Comparison of ENCODE assay signal across 9 mouse cellular contexts in genomic region chr19:61199316-61199715, GRCm38 (mm10). TPM values are rescaled to one million over a fixed set of nuclear protein-coding genes. Genes with fewer than 3 reads are reported as not detected.
DNase-seq lines count a peak whose midpoint lies in the region; ATAC-seq and TF ChIP-seq lines count a peak whose summit lies in the region.
"Had no signal": no experiment of that assay in that cellular context is flagged by ENCODE, and none has a peak within 500 bp of the region (broad histone marks: within the 10 kb centered on the region; RNA-seq: fewer than 3 reads in every experiment).

No protein-coding gene starts in this region.

- no peaks in the 10 kb centered on the region for H3K36me3 ChIP-seq in forebrain, embryonic 11.5 days (ENCODE audit: control insufficient read depth, insufficient read depth, low read length)
- no peaks in the 10 kb centered on the region for H3K36me3 ChIP-seq in forebrain, embryonic 12.5 days (replicated peaks)
- H3K36me3 ChIP-seq in heart, adult 2 months (ENCODE audit: control insufficient read depth, insufficient read depth, low read length): no peaks in the 10 kb centered on the region
- H3K36me3 ChIP-seq in midbrain, postnatal 0 days (ENCODE audit: insufficient read depth, low read length): no peaks in the 10 kb centered on the region
- H3K36me3 ChIP-seq: neural tube, embryonic 12.5 days had no signal

- H3K27ac ChIP-seq in forebrain, embryonic 11.5 days (ENCODE audit: low read depth, low read length): no peak overlapping the region
- no peak overlapping the region for H3K27ac ChIP-seq in forebrain, embryonic 12.5 days
- no peak overlapping the region for H3K27ac ChIP-seq in heart, adult 2 months
- no peak overlapping the region for H3K27ac ChIP-seq in midbrain, postnatal 0 days (ENCODE audit: low read depth, low read length)
- H3K27ac ChIP-seq: neural tube, embryonic 12.5 days had no signal

- no peak overlapping the region for H3K4me3 ChIP-seq in forebrain, embryonic 11.5 days (ENCODE audit: low read depth, low read length)
- H3K4me3 ChIP-seq in forebrain, embryonic 12.5 days (replicated peaks): no peak overlapping the region
- H3K4me3 ChIP-seq in heart, adult 2 months: no peak overlapping the region
- H3K4me3 ChIP-seq in midbrain, postnatal 0 days (ENCODE audit: low read depth, low read length): no peak overlapping the region
- H3K4me3 ChIP-seq: neural tube, embryonic 12.5 days had no signal

- 14% methylated on average over 13 of the region's 13 CpGs for WGBS in forebrain, embryonic 11.5 days
- WGBS in forebrain, embryonic 12.5 days: 15% methylated on average over 13 of the region's 13 CpGs
- WGBS in heart, adult 2 months: 13% methylated on average over 13 of the region's 13 CpGs
- WGBS in midbrain, postnatal 0 days: 16% methylated on average over 13 of the region's 13 CpGs

- H3K9ac ChIP-seq in forebrain, embryonic 11.5 days (ENCODE audit: low read length): no peak overlapping the region
- H3K9ac ChIP-seq in forebrain, embryonic 12.5 days: no peak overlapping the region
- H3K9ac ChIP-seq in heart, adult 2 months (ENCODE audit: low read depth, low read length): no peak overlapping the region
- no peak overlapping the region for H3K9ac ChIP-seq in midbrain, postnatal 0 days (replicated peaks; ENCODE audit: low read length, poor library complexity, severe bottlenecking)
- H3K9ac ChIP-seq: neural tube, embryonic 12.5 days had no signal

- no peaks in the 10 kb centered on the region for H3K9me3 ChIP-seq in forebrain, embryonic 11.5 days (ENCODE audit: control insufficient read depth, low read length)
- H3K9me3 ChIP-seq in forebrain, embryonic 12.5 days: no peaks in the 10 kb centered on the region
- H3K9me3 ChIP-seq in midbrain, postnatal 0 days (ENCODE audit: low read length): no peaks in the 10 kb centered on the region
- H3K9me3 ChIP-seq: neural tube, embryonic 12.5 days had no signal

- peak; percentile 91 for DNase-seq in forebrain, embryonic 11.5 days (ENCODE audit: low spot score)
- DNase-seq in Muller cell, postnatal 12 days (ENCODE audit: inconsistent ontology term): peak; percentile 96
- peak; percentile 93 to 94 for DNase-seq in cerebellum, postnatal 10 days
- peak; percentile 88 for DNase-seq in heart, adult 2 months
- DNase-seq in layer of hippocampus, postnatal 25 days (ENCODE audit: extremely low spot score in 1 of 2, low spot score in 1 of 2): peak; percentile 71 to 92
- peak; percentile 90 for DNase-seq in midbrain, postnatal 0 days (ENCODE audit: low spot score)
- DNase-seq in testis, postnatal 10 days (ENCODE audit: low spot score): peak; percentile 94

- no peak for ATAC-seq in forebrain, embryonic 11.5 days (replicated peaks; ENCODE audit: low FRiP score)
- ATAC-seq in forebrain, embryonic 12.5 days (ENCODE audit: low FRiP score): no peak
- ATAC-seq in midbrain, postnatal 0 days (ENCODE audit: low FRiP score): no peak

- TF ChIP-seq CTCF in heart, adult 2 months (IDR thresholded peaks at IDR 0.05): no peak
- no peak for TF ChIP-seq CTCF in midbrain, postnatal 0 days (IDR thresholded peaks at IDR 0.05)

- no peak for TF ChIP-seq EP300 in heart, adult 2 months (IDR thresholded peaks at IDR 0.05; ENCODE audit: insufficient read depth, low read depth, low read length)

- H3K4me2 ChIP-seq in forebrain, embryonic 11.5 days (ENCODE audit: low read depth, low read length, severe bottlenecking): no peak overlapping the region
- H3K4me2 ChIP-seq in forebrain, embryonic 12.5 days: no peak overlapping the region
- H3K4me2 ChIP-seq in midbrain, postnatal 0 days (ENCODE audit: low read depth, low read length, poor library complexity, severe bottlenecking): no peak overlapping the region
- H3K4me2 ChIP-seq: neural tube, embryonic 12.5 days had no signal

- intact Hi-C loops in heart, adult 2 months (cut with DNase I): no loop called here

- no peak for TF ChIP-seq POLR2A in heart, adult 2 months (IDR thresholded peaks at IDR 0.05; ENCODE audit: insufficient read depth, low read depth, low read length)

- no peaks in the 10 kb centered on the region for H3K27me3 ChIP-seq in forebrain, embryonic 11.5 days (ENCODE audit: control insufficient read depth, insufficient read depth, low read length)
- H3K27me3 ChIP-seq in forebrain, embryonic 12.5 days: no peaks in the 10 kb centered on the region
- no peaks in the 10 kb centered on the region for H3K27me3 ChIP-seq in heart, adult 2 months (ENCODE audit: control insufficient read depth, insufficient read depth, low read length)
- no peaks in the 10 kb centered on the region for H3K27me3 ChIP-seq in midbrain, postnatal 0 days (ENCODE audit: insufficient read depth, low read length)
- H3K27me3 ChIP-seq: neural tube, embryonic 12.5 days had no signal

- no peaks in the 10 kb centered on the region for H3K79me2 ChIP-seq in heart, adult 2 months (replicated peaks; ENCODE audit: control insufficient read depth, insufficient read depth, low read length)

- H3K4me1 ChIP-seq in forebrain, embryonic 11.5 days (replicated peaks; ENCODE audit: control insufficient read depth, insufficient read depth, low read length): no peaks in the 10 kb centered on the region
- no peaks in the 10 kb centered on the region for H3K4me1 ChIP-seq in forebrain, embryonic 12.5 days
- H3K4me1 ChIP-seq in heart, adult 2 months (ENCODE audit: control insufficient read depth, insufficient read depth, low read length): no peaks in the 10 kb centered on the region
- H3K4me1 ChIP-seq in midbrain, postnatal 0 days (ENCODE audit: insufficient read depth, low read length): no peaks in the 10 kb centered on the region
- H3K4me1 ChIP-seq: neural tube, embryonic 12.5 days had no signal

RNA-seq across cellular contexts. Expression of gene Gm6020, which starts 15.6 kb away (rescaled TPM):
- polyA plus RNA-seq in forebrain, embryonic 11.5 days (2014; fragmentation: Nextera tagmentation; extraction: Ambion mirVana): not detected in 2 replicates
- polyA plus RNA-seq in forebrain, embryonic 12.5 days (2016; fragmentation: Nextera tagmentation; extraction: Ambion mirVana): not detected in 2 replicates
- not detected for total RNA-seq in heart, adult 2 months (2021)
- not detected in 2 replicates for polyA plus RNA-seq in heart, adult 2 months (2012; rRNA removed)
- not detected for total RNA-seq in layer of hippocampus, postnatal 25 days (2021)
- not detected in 2 replicates for total RNA-seq in midbrain, postnatal 0 days (2014; rRNA removed)
- not detected in 2 replicates for polyA plus RNA-seq in midbrain, postnatal 0 days (2015; fragmentation: Nextera tagmentation; extraction: Ambion mirVana)
- polyA plus RNA-seq: neural tube, embryonic 12.5 days had no signal

RNA-seq across cellular contexts. Expression of gene Gm7102, which starts 23.2 kb away (rescaled TPM):
- not detected in 2 replicates for polyA plus RNA-seq in forebrain, embryonic 11.5 days (2014; fragmentation: Nextera tagmentation; extraction: Ambion mirVana)
- 0.14 TPM in 1 of 2 replicates, not detected in the other for polyA plus RNA-seq in forebrain, embryonic 12.5 days (2016; fragmentation: Nextera tagmentation; extraction: Ambion mirVana)
- under 1 TPM in 1 of 2 experiments, not detected in 1; 0.16 TPM for total RNA-seq in heart, adult 2 months (2021)
- not detected in 2 replicates for polyA plus RNA-seq in heart, adult 2 months (2012; rRNA removed)
- not detected for total RNA-seq in layer of hippocampus, postnatal 25 days (2021)
- total RNA-seq in midbrain, postnatal 0 days (2014; rRNA removed): 0.28 and 1.2 TPM in 2 replicates
- 0.11 and 0.14 TPM in 2 replicates for polyA plus RNA-seq in midbrain, postnatal 0 days (2015; fragmentation: Nextera tagmentation; extraction: Ambion mirVana)
- polyA plus RNA-seq: neural tube, embryonic 12.5 days had no signal

RNA-seq across cellular contexts. Expression of gene Csf2ra, which starts 28.9 kb away (rescaled TPM):
- polyA plus RNA-seq in forebrain, embryonic 11.5 days (2014; fragmentation: Nextera tagmentation; extraction: Ambion mirVana): 17.9 and 19.2 TPM in 2 replicates
- polyA plus RNA-seq in forebrain, embryonic 12.5 days (2016; fragmentation: Nextera tagmentation; extraction: Ambion mirVana): 22.2 and 24.8 TPM in 2 replicates
- 1 to 10 TPM; 6.3 to 7.7 TPM for total RNA-seq in heart, adult 2 months (2021)
- polyA plus RNA-seq in heart, adult 2 months (2012; rRNA removed): 34.5 and 68.1 TPM in 2 replicates
- 10 to 100 TPM; 26.0 to 34.3 TPM for total RNA-seq in layer of hippocampus, postnatal 25 days (2021)
- 47.0 and 52.1 TPM in 2 replicates for total RNA-seq in midbrain, postnatal 0 days (2014; rRNA removed)
- polyA plus RNA-seq in midbrain, postnatal 0 days (2015; fragmentation: Nextera tagmentation; extraction: Ambion mirVana): 42.8 and 53.2 TPM in 2 replicates

RNA-seq across cellular contexts. Expression of gene Zfp950, which starts 58.7 kb away (rescaled TPM):
- polyA plus RNA-seq in forebrain, embryonic 11.5 days (2014; fragmentation: Nextera tagmentation; extraction: Ambion mirVana): 25.6 and 27.1 TPM in 2 replicates
- 36.6 and 40.8 TPM in 2 replicates for polyA plus RNA-seq in forebrain, embryonic 12.5 days (2016; fragmentation: Nextera tagmentation; extraction: Ambion mirVana)
- 10 to 100 TPM in 1 of 2 experiments, 1 to 10 TPM in 1; 7.3 to 10.5 TPM for total RNA-seq in heart, adult 2 months (2021)
- 4.7 and 10.2 TPM in 2 replicates for polyA plus RNA-seq in heart, adult 2 months (2012; rRNA removed)
- total RNA-seq in layer of hippocampus, postnatal 25 days (2021): 10 to 100 TPM; 34.6 to 39.4 TPM
- 16.5 and 21.8 TPM in 2 replicates for total RNA-seq in midbrain, postnatal 0 days (2014; rRNA removed)
- polyA plus RNA-seq in midbrain, postnatal 0 days (2015; fragmentation: Nextera tagmentation; extraction: Ambion mirVana): 29.3 and 35.7 TPM in 2 replicates
